Mouse (Mus musculus) urinary bladder, adult 2 months (tissue): ENCODE data around the gene R3hcc1l. TPM values are rescaled to one million over a fixed set of nuclear protein-coding genes. Genes with fewer than 3 reads are reported as not detected.

ENCODE experiments used
- polyA plus RNA-seq: library from polyadenylated mRNA; depleted of rRNA; stranded (reverse); fragments of >200 nt; gene quantifications from 2 replicates; pipeline ENCODE4 v1.2.3, GENCODE M21; 2012; rRNA removed

The R3hcc1l gene
- polyA plus RNA-seq, 1 experiment, result 17.8 TPM

Other genes with a start within 250 kb of the R3hcc1l start
- gene Crtac1, start 87.0 kb upstream of the R3hcc1l start, polyA plus RNA-seq, result 0.18 and 0.29 TPM in 2 replicates
- gene Loxl4, start 94.1 kb downstream of the R3hcc1l start, polyA plus RNA-seq, result 8.7 and 9.1 TPM in 2 replicates
- gene Pyroxd2, start 234.0 kb downstream of the R3hcc1l start, polyA plus RNA-seq, result 7.2 and 9.0 TPM in 2 replicates